Mouse (Mus musculus): ENCODE results near the gene Frrs1l.

The Frrs1l gene

GRCm38 (mm10) chr4:56963687-56964086 is 26.5 kb downstream of the Frrs1l start:
- no peak for DNase-seq

GRCm38 (mm10) chr4:56961320-56961925 is 28.8 kb downstream of the Frrs1l start:
- no peak for DNase-seq

- no peak for DNase-seq
Observed at GRCm38 (mm10) chr4:56957518-56957917, 32.7 kb downstream of the Frrs1l start.

GRCm38 (mm10) chr4:56953235-56953634 is 37.0 kb downstream of the Frrs1l start:
- no peak for DNase-seq

GRCm38 (mm10) chr4:56951701-56952100 is 38.5 kb downstream of the Frrs1l start:
- no peak for DNase-seq

- DNase-seq = no peak
Observed at GRCm38 (mm10) chr4:56949494-56949893, 40.7 kb downstream of the Frrs1l start.

- peak; percentile 96 for DNase-seq
Observed at GRCm38 (mm10) chr4:56946641-56947640, 43.2 kb downstream of the Frrs1l start, which contains the start of gene Tmem245. Tmem245 (minus strand) TSS chr4:56947437.

GRCm38 (mm10) chr4:56946180-56946579 is 44.0 kb downstream of the Frrs1l start:
- no peak for DNase-seq

GRCm38 (mm10) chr4:56944286-56944685 is 45.9 kb downstream of the Frrs1l start:
- peak; percentile 42 for DNase-seq

GRCm38 (mm10) chr4:56943258-56943657 is 46.9 kb downstream of the Frrs1l start:
- no peak for DNase-seq

GRCm38 (mm10) chr4:56942567-56942966 is 47.6 kb downstream of the Frrs1l start:
- no peak for DNase-seq

- DNase-seq = no peak
Observed at GRCm38 (mm10) chr4:56941481-56941880, 48.7 kb downstream of the Frrs1l start.

GRCm38 (mm10) chr4:56937136-56937535 is 53.1 kb downstream of the Frrs1l start:
- DNase-seq = no peak

- DNase-seq = no peak
Observed at GRCm38 (mm10) chr4:56935327-56935726, 54.9 kb downstream of the Frrs1l start.

GRCm38 (mm10) chr4:56933154-56933553 is 57.0 kb downstream of the Frrs1l start:
- no peak for DNase-seq

GRCm38 (mm10) chr4:56932096-56932495 is 58.1 kb downstream of the Frrs1l start:
- DNase-seq = no peak

- DNase-seq = no peak
Observed at GRCm38 (mm10) chr4:56930312-56930711, 59.9 kb downstream of the Frrs1l start.

GRCm38 (mm10) chr4:56926971-56927370 is 63.2 kb downstream of the Frrs1l start:
- DNase-seq = no peak

- no peak for DNase-seq
Observed at GRCm38 (mm10) chr4:56922229-56922628, 68.0 kb downstream of the Frrs1l start.

GRCm38 (mm10) chr4:56915732-56916325 is 74.4 kb downstream of the Frrs1l start:
- no peak for DNase-seq

GRCm38 (mm10) chr4:56914761-56915160 is 75.4 kb downstream of the Frrs1l start:
- DNase-seq = no peak

GRCm38 (mm10) chr4:56914338-56914737 is 75.9 kb downstream of the Frrs1l start:
- no peak for DNase-seq

GRCm38 (mm10) chr4:56912382-56913001 is 77.7 kb downstream of the Frrs1l start:
- DNase-seq = no peak
